ENCODE assay signal across 17 mouse cellular contexts in genomic region chr1:82068571-82068970, GRCm38 (mm10).
DNase-seq lines count a peak whose midpoint lies in the region; ATAC-seq lines count a peak whose summit lies in the region.
"Had no signal": no experiment of that assay in that cellular context is flagged by ENCODE, and none has a peak within 500 bp of the region (broad histone marks: within the 10 kb centered on the region; RNA-seq: fewer than 3 reads in every experiment).

No protein-coding gene starts in this region.

- peak; percentile 9 for DNase-seq in 3134 (ENCODE audit: extremely low read depth, insufficient read length, low spot score)
- peak; percentile 37 for DNase-seq in 3T3-L1 (ENCODE audit: low read depth, low spot score)
- peak; percentile 50 for DNase-seq in NIH3T3 (ENCODE audit: low read depth)
- no peak for DNase-seq in ovary, adult 18-20 months (ENCODE audit: low spot score)
- DNase-seq: adrenal gland, adult 8-10 months; adrenal gland, postnatal 14 days; adrenal gland, postnatal 36 days; cerebellum, adult 11-12 months; cerebellum, adult 2 months; cerebellum, adult 9-10 months; cerebellum, postnatal 10 days; cerebellum, postnatal 25 days; forebrain, postnatal 0 days had no signal

- ATAC-seq in megakaryocyte-erythroid progenitor cell, adult 5-6 weeks (replicated peaks; ENCODE audit: low FRiP score, low TSS enrichment, poor library complexity, severe bottlenecking) = no peak
- no peak for ATAC-seq in activated CD4-positive, CD25-positive, alpha-beta regulatory T cell, adult 4 months
- ATAC-seq: forebrain, embryonic 13.5 days; forebrain, embryonic 15.5 days; forebrain, postnatal 0 days had no signal
